Comparison of ENCODE assay signal across 9 mouse cellular contexts in genomic region chr7:29559290-29559689, GRCm38 (mm10). TPM values are rescaled to one million over a fixed set of nuclear protein-coding genes. Genes with fewer than 3 reads are reported as not detected.
DNase-seq lines count a peak whose midpoint lies in the region; ATAC-seq and TF ChIP-seq lines count a peak whose summit lies in the region.
"Had no signal": no experiment of that assay in that cellular context is flagged by ENCODE, and none has a peak within 500 bp of the region (broad histone marks: within the 10 kb centered on the region; RNA-seq: fewer than 3 reads in every experiment).

No protein-coding gene starts in this region.

- no peaks in the 10 kb centered on the region for H3K4me1 ChIP-seq in forebrain, postnatal 0 days (ENCODE audit: insufficient read depth)
- H3K4me1 ChIP-seq in forebrain, embryonic 16.5 days (replicated peaks; ENCODE audit: control insufficient read depth, insufficient read depth, low read length): no peaks in the 10 kb centered on the region
- no peaks in the 10 kb centered on the region for H3K4me1 ChIP-seq in midbrain, postnatal 0 days (ENCODE audit: insufficient read depth, low read length)
- no peaks in the 10 kb centered on the region for H3K4me1 ChIP-seq in midbrain, embryonic 11.5 days (ENCODE audit: control insufficient read depth, insufficient read depth, low read length)
- peaks cover 14% of the 10 kb centered on the region for H3K4me1 ChIP-seq in testis, adult 2 months (ENCODE audit: control insufficient read depth, insufficient read depth, low read length)
- H3K4me1 ChIP-seq: lung, embryonic 15.5 days had no signal

- no peak overlapping the region for H3K4me2 ChIP-seq in forebrain, postnatal 0 days (ENCODE audit: low read depth)
- H3K4me2 ChIP-seq in forebrain, embryonic 16.5 days (ENCODE audit: low read length): no peak overlapping the region
- no peak overlapping the region for H3K4me2 ChIP-seq in midbrain, postnatal 0 days (ENCODE audit: low read depth, low read length, poor library complexity, severe bottlenecking)
- H3K4me2 ChIP-seq in midbrain, embryonic 11.5 days: no peak overlapping the region
- H3K4me2 ChIP-seq: lung, embryonic 15.5 days had no signal

- DNase-seq in forebrain, postnatal 0 days: no peak
- DNase-seq in midbrain, postnatal 0 days (ENCODE audit: low spot score): no peak
- DNase-seq in midbrain, embryonic 11.5 days (ENCODE audit: low spot score, missing footprints): no peak
- peak; percentile 10 for DNase-seq in c-Kit-positive CD71-positive TER-119-negative erythroid progenitor cells, embryonic 14.5 days (ENCODE audit: low read depth)
- no peak for DNase-seq in right cerebral cortex, postnatal 36 days (ENCODE audit: low spot score in 2 of 2)
- no peak for DNase-seq in cerebellum, adult 11-12 months

- no peak overlapping the region for H3K4me3 ChIP-seq in forebrain, postnatal 0 days (ENCODE audit: low read depth, low read length)
- no peak overlapping the region for H3K4me3 ChIP-seq in forebrain, embryonic 16.5 days (replicated peaks; ENCODE audit: low read length)
- no peak overlapping the region for H3K4me3 ChIP-seq in midbrain, postnatal 0 days (ENCODE audit: low read depth, low read length)
- H3K4me3 ChIP-seq in midbrain, embryonic 11.5 days (ENCODE audit: low read depth, low read length): no peak overlapping the region
- H3K4me3 ChIP-seq in testis, adult 2 months (ENCODE audit: control insufficient read depth, low read depth, low read length): no peak overlapping the region
- H3K4me3 ChIP-seq: lung, embryonic 15.5 days had no signal

- no peak overlapping the region for H3K27ac ChIP-seq in forebrain, postnatal 0 days (ENCODE audit: low read depth, low read length)
- H3K27ac ChIP-seq in forebrain, embryonic 16.5 days (ENCODE audit: low read length): no peak overlapping the region
- H3K27ac ChIP-seq in midbrain, postnatal 0 days (ENCODE audit: low read depth, low read length): no peak overlapping the region
- no peak overlapping the region for H3K27ac ChIP-seq in midbrain, embryonic 11.5 days (ENCODE audit: low read depth, low read length)
- no peak overlapping the region for H3K27ac ChIP-seq in testis, adult 2 months (ENCODE audit: control insufficient read depth, insufficient read depth, low read depth, low read length)
- H3K27ac ChIP-seq: lung, embryonic 15.5 days had no signal

- H3K27me3 ChIP-seq in forebrain, postnatal 0 days (ENCODE audit: insufficient read depth, low read length): no peaks in the 10 kb centered on the region
- H3K27me3 ChIP-seq in forebrain, embryonic 16.5 days (replicated peaks; ENCODE audit: control insufficient read depth, insufficient read depth, low read length): no peaks in the 10 kb centered on the region
- no peaks in the 10 kb centered on the region for H3K27me3 ChIP-seq in midbrain, postnatal 0 days (ENCODE audit: insufficient read depth, low read length)
- H3K27me3 ChIP-seq in midbrain, embryonic 11.5 days (ENCODE audit: control insufficient read depth, insufficient read depth, low read length): no peaks in the 10 kb centered on the region
- H3K27me3 ChIP-seq in testis, adult 2 months (ENCODE audit: control insufficient read depth, insufficient read depth, low read length): no peaks in the 10 kb centered on the region
- H3K27me3 ChIP-seq: lung, embryonic 15.5 days had no signal

- TF ChIP-seq CTCF in forebrain, postnatal 0 days (IDR thresholded peaks at IDR 0.05; ENCODE audit: low read depth): peak; percentile 38
- peak; percentile 39 for TF ChIP-seq CTCF in midbrain, postnatal 0 days (IDR thresholded peaks at IDR 0.05)
- peak; percentile 63; the same call in 1 of the 2 replicates for TF ChIP-seq CTCF in testis, adult 2 months (IDR thresholded peaks at IDR 0.05; ENCODE audit: control insufficient read depth, insufficient read depth, insufficient replicate concordance, low read depth, low read length)

- H3K9me3 ChIP-seq in forebrain, postnatal 0 days (ENCODE audit: low read length): no peaks in the 10 kb centered on the region
- H3K9me3 ChIP-seq in forebrain, embryonic 16.5 days (ENCODE audit: control insufficient read depth, low read length): no peaks in the 10 kb centered on the region
- no peaks in the 10 kb centered on the region for H3K9me3 ChIP-seq in midbrain, postnatal 0 days (ENCODE audit: low read length)
- no peaks in the 10 kb centered on the region for H3K9me3 ChIP-seq in midbrain, embryonic 11.5 days (ENCODE audit: control insufficient read depth, low read length)
- H3K9me3 ChIP-seq: lung, embryonic 15.5 days had no signal

- no peak overlapping the region for H3K9ac ChIP-seq in forebrain, postnatal 0 days
- no peak overlapping the region for H3K9ac ChIP-seq in forebrain, embryonic 16.5 days (replicated peaks; ENCODE audit: low read depth, low read length)
- no peak overlapping the region for H3K9ac ChIP-seq in midbrain, postnatal 0 days (replicated peaks; ENCODE audit: low read length, poor library complexity, severe bottlenecking)
- H3K9ac ChIP-seq in midbrain, embryonic 11.5 days (ENCODE audit: low read length): no peak overlapping the region
- H3K9ac ChIP-seq: lung, embryonic 15.5 days had no signal

- TF ChIP-seq POLR2A in testis, adult 2 months (IDR thresholded peaks at IDR 0.05; ENCODE audit: control insufficient read depth, low read depth, low read length): no peak

- H3K36me3 ChIP-seq in forebrain, postnatal 0 days (ENCODE audit: insufficient read depth): no peaks in the 10 kb centered on the region
- H3K36me3 ChIP-seq in forebrain, embryonic 16.5 days (ENCODE audit: control insufficient read depth, insufficient read depth): no peaks in the 10 kb centered on the region
- H3K36me3 ChIP-seq in midbrain, postnatal 0 days (ENCODE audit: insufficient read depth, low read length): no peaks in the 10 kb centered on the region
- no peaks in the 10 kb centered on the region for H3K36me3 ChIP-seq in midbrain, embryonic 11.5 days (ENCODE audit: control insufficient read depth, insufficient read depth, low read length)
- H3K36me3 ChIP-seq in testis, adult 2 months (ENCODE audit: control insufficient read depth, insufficient read depth, low read length): no peaks in the 10 kb centered on the region
- H3K36me3 ChIP-seq: lung, embryonic 15.5 days had no signal

- WGBS in forebrain, postnatal 0 days: 75% methylated on average over 4 of the region's 4 CpGs
- WGBS in forebrain, embryonic 16.5 days: 66% methylated on average over 4 of the region's 4 CpGs
- WGBS in midbrain, postnatal 0 days: 73% methylated on average over 4 of the region's 4 CpGs
- WGBS in midbrain, embryonic 11.5 days: 67% methylated on average over 4 of the region's 4 CpGs

- no peak for ATAC-seq in forebrain, postnatal 0 days
- no peak for ATAC-seq in forebrain, embryonic 16.5 days
- no peak for ATAC-seq in midbrain, postnatal 0 days (ENCODE audit: low FRiP score)
- no peak for ATAC-seq in midbrain, embryonic 11.5 days (ENCODE audit: low FRiP score)

RNA-seq across cellular contexts. Expression of gene Sipa1l3, which starts 40.8 kb away (rescaled TPM):
- total RNA-seq in forebrain, postnatal 0 days (2014; rRNA removed): 26.6 and 44.1 TPM in 2 replicates
- 5.7 and 12.1 TPM in 2 replicates for polyA plus RNA-seq in forebrain, postnatal 0 days (2015; fragmentation: Nextera tagmentation; extraction: Ambion mirVana)
- 13.9 and 16.1 TPM in 2 replicates for polyA plus RNA-seq in forebrain, embryonic 16.5 days (2015; fragmentation: Nextera tagmentation; extraction: Ambion mirVana)
- 72.8 and 80.7 TPM in 2 replicates for total RNA-seq in midbrain, postnatal 0 days (2014; rRNA removed)
- polyA plus RNA-seq in midbrain, postnatal 0 days (2015; fragmentation: Nextera tagmentation; extraction: Ambion mirVana): 12.9 and 13.9 TPM in 2 replicates
- 5.8 and 7.8 TPM in 2 replicates for polyA plus RNA-seq in midbrain, embryonic 11.5 days (2014; fragmentation: Nextera tagmentation; extraction: Ambion mirVana)
- polyA plus RNA-seq in testis, adult 2 months (2012; rRNA removed): 68.0 and 71.5 TPM in 2 replicates
